Mouse (Mus musculus) myocyte (in vitro differentiated cells): Measurements from ENCODE around the gene Gfy. TPM values are rescaled to one million over a fixed set of nuclear protein-coding genes. Genes with fewer than 3 reads are reported as not detected.

ENCODE experiments used
- H3K27me3 ChIP-seq: one replicate; pipeline ENCODE4 v1.6.1; 2011; ENCODE audit not compliant: control insufficient read depth, insufficient read depth, insufficient read length
- H3K36me3 ChIP-seq: one replicate; pipeline ENCODE4 v1.6.1; 2011; ENCODE audit not compliant: control insufficient read depth, insufficient read depth
- H3K4me2 ChIP-seq: one replicate; pipeline ENCODE4 v1.6.1; 2011; ENCODE audit warnings: low read depth, control low read depth
- H3K4me3 ChIP-seq: one replicate; pipeline ENCODE4 v1.5.1; 2011; ENCODE audit warnings: mild to moderate bottlenecking, control low read depth, moderate library complexity
- H3K79me2 ChIP-seq: one replicate; pipeline ENCODE4 v1.6.1; 2011; ENCODE audit not compliant: control insufficient read depth, insufficient read depth
- H3ac ChIP-seq: one replicate; pipeline ENCODE4 v1.6.1; 2011; ENCODE audit not compliant: control insufficient read depth, insufficient read length
- E2F4 ChIP-seq: IDR thresholded peaks from one replicate; pipeline ENCODE4 v1.6.1; 2011; ENCODE audit warnings: mild to moderate bottlenecking, control low read depth, moderate library complexity; ENCODE audit not compliant: insufficient read depth
- MAX ChIP-seq: IDR thresholded peaks from one replicate; pipeline ENCODE4 v1.6.1; 2011; ENCODE audit warnings: low read depth, mild to moderate bottlenecking, control low read depth
- MYOG ChIP-seq, 3 experiments: IDR thresholded peaks; one replicate each; pipeline ENCODE4 v1.6.1; 2011; ENCODE audit warnings: control low read depth in 2 of 3, low read depth in 2 of 3, mild to moderate bottlenecking in 2 of 3; ENCODE audit not compliant: insufficient read length in 2 of 3, control insufficient read depth in 1 of 3, insufficient read depth in 1 of 3
- POLR2AphosphoS2 ChIP-seq: IDR thresholded peaks from one replicate; pipeline ENCODE4 v1.6.1; 2011; ENCODE audit warnings: low read depth, control low read depth; ENCODE audit not compliant: insufficient read length
- TCF12 ChIP-seq: IDR thresholded peaks from one replicate; pipeline ENCODE4 v1.6.1; 2011; ENCODE audit warnings: mild to moderate bottlenecking, control low read depth; ENCODE audit not compliant: poor library complexity, insufficient read depth, severe bottlenecking
- USF1 ChIP-seq: IDR thresholded peaks from one replicate; pipeline ENCODE4 v1.6.1; 2011; ENCODE audit warnings: low read depth, mild to moderate bottlenecking, control low read depth, moderate library complexity
- polyA plus RNA-seq: library from polyadenylated mRNA; unstranded; fragments of >200 nt; fragmentation: generic; extraction: Trizol; gene quantifications from one replicate; pipeline ENCODE4 v1.2.1, GENCODE M21; 2012; ENCODE audit warnings: missing spikeins

The Gfy gene
- polyA plus RNA-seq, 1 experiment, result 0.04 TPM

DNA sequence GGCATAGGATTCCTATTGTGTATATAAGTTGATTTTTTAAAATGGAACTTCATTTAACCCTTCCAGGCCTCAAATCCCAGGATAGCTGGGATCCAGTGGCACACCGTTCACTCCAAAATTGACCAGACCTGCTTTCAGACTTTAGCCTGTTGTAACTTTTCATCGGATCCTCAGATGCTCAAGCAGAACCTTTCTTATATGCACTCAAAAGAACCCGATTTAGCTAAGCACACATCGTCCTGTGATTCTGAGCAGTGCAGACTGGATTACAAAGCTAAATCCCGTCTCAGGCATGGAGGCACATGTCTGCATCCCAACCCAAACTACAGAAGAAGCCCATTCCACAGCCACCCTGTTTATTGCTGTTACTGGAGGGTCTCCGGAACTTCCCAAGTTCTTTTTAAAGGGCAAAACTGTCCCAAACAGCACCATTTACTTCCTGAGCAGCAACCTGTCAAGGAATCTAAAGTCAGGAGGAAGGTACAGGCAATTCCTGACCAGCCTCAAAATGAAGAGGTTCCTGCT lies 51.6 kb downstream of the Gfy start:
- Histone ChIP-seq H3ac (peak overlapping the region; percentile 63), H3K4me3 (peak overlapping the region; percentile 81), H3K27me3 (no peaks in the 10 kb centered on the region), H3K4me2 (peak overlapping the region; percentile 99), H3K79me2 (peaks cover 41% of the 10 kb centered on the region), H3K36me3 (peaks cover 27% of the 10 kb centered on the region)
- TF ChIP-seq POLR2AphosphoS2 (peak; percentile 47), MAX (no peak), E2F4 (no peak)

DNA sequence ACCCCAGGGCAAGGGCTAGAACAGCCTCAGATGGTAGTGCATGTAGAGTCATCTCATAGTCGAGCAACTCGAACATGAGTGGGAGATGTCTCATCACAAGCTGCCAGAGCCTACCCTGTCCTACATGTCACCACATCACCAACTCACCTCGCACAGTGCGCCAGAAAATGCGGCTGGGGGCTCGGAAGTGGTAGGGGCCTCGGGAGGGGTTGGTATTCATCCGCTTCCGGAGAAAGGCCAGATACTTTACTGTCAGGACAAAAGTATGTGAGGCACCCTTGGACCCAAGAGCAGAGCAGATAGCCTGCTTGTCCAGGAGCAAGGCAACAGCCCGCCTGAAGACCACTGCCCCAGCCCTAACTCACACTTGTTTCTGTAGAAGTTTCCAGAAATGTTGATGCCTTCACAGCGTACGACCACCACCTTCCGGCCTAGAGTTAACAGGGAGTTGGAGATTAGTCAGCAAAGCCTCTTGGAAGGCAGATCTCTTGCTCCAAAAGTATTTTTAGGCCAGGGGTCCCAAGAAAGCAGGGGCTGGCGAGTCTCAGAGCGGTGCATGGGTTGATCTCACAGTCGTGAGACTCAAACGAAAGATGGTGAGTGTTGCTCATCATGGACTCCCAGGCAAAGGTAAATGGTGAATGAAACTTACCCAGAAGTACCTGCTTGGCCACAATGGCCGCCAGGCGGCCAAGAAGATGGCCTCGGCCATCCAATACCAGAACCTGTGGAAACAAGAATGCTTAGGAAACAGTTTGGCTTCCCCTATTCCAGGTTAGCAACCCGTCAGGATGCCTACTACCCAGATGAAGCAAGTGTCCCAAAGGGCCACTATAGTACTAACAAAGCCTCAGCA lies 52.3 kb downstream of the Gfy start:
- peaks cover 34% of the 10 kb centered on the region for H3K36me3 ChIP-seq
- peak overlapping the region; percentile 81 for H3K4me3 ChIP-seq
- H3K79me2 ChIP-seq, result peaks cover 44% of the 10 kb centered on the region
- H3ac ChIP-seq, result peak overlapping the region; percentile 63
- TF ChIP-seq USF1 (no peak), POLR2AphosphoS2 (peak; percentile 4), MYOG (IDR thresholded peaks at IDR 0.05; ENCODE audit: control insufficient read depth in 1 of 3, insufficient read depth in 1 of 3, insufficient read length in 2 of 3, low read depth in 2 of 3) (no peak), TCF12 (no peak)
- peak overlapping the region; percentile 99 for H3K4me2 ChIP-seq
- H3K27me3 ChIP-seq, result no peaks in the 10 kb centered on the region

Other genes with a start within 250 kb of the Gfy start
- gene Tsks, start 236.4 kb downstream of the Gfy start, polyA plus RNA-seq, result not detected
- gene Cpt1c, start 204.7 kb downstream of the Gfy start, polyA plus RNA-seq, result 2.7 TPM
- gene Prmt1, start 193.0 kb downstream of the Gfy start, polyA plus RNA-seq, result 729 TPM
- 45.1 TPM for gene Irf3, start 181.9 kb downstream of the Gfy start, polyA plus RNA-seq
- 13.3 TPM for gene Bcl2l12, start 180.9 kb downstream of the Gfy start, polyA plus RNA-seq
- gene Scaf1, start 163.2 kb downstream of the Gfy start, polyA plus RNA-seq, result 56.7 TPM
- 127 TPM for gene Rras, start 161.6 kb downstream of the Gfy start, polyA plus RNA-seq
- 10.2 TPM for gene Prr12, start 126.7 kb downstream of the Gfy start, polyA plus RNA-seq
- 66.1 TPM for gene Nosip, start 117.1 kb downstream of the Gfy start, polyA plus RNA-seq
- gene Prrg2, start 116.9 kb downstream of the Gfy start, polyA plus RNA-seq, result 12.9 TPM
- 123 TPM for gene Rcn3, start 87.3 kb downstream of the Gfy start, polyA plus RNA-seq
- gene Fcgrt, start 75.7 kb downstream of the Gfy start, polyA plus RNA-seq, result 67.2 TPM
- 2,217 TPM for gene Rps11, start 55.1 kb downstream of the Gfy start, polyA plus RNA-seq
- 6,110 TPM for gene Rpl13a, start 50.8 kb downstream of the Gfy start, polyA plus RNA-seq
- 3.6 TPM for gene Gm45713, start 43.3 kb downstream of the Gfy start, polyA plus RNA-seq
- gene Flt3l, start 43.1 kb downstream of the Gfy start, polyA plus RNA-seq, result 7.2 TPM
- 81.9 TPM for gene Pih1d1, start 25.3 kb downstream of the Gfy start, polyA plus RNA-seq
- gene Aldh16a1, start 25.0 kb downstream of the Gfy start, polyA plus RNA-seq, result 29.0 TPM
- 3.6 TPM for gene Slc17a7, start 15.6 kb downstream of the Gfy start, polyA plus RNA-seq
- gene Pth2, start 1.4 kb upstream of the Gfy start, polyA plus RNA-seq, result not detected
- 2.2 TPM for gene Ccdc155, start 25.3 kb upstream of the Gfy start, polyA plus RNA-seq
- 0.08 TPM for gene Dkkl1, start 32.6 kb upstream of the Gfy start, polyA plus RNA-seq
- 93.3 TPM for gene Tead2, start 36.2 kb upstream of the Gfy start, polyA plus RNA-seq
- gene Cd37, start 59.5 kb upstream of the Gfy start, polyA plus RNA-seq, result 0.18 TPM
- not detected for gene Slc6a16, start 61.5 kb upstream of the Gfy start, polyA plus RNA-seq
- not detected for gene Slc6a21, start 97.9 kb upstream of the Gfy start, polyA plus RNA-seq
- gene Trpm4, start 154.2 kb upstream of the Gfy start, polyA plus RNA-seq, result 27.3 TPM
- gene Hrc, start 155.7 kb upstream of the Gfy start, polyA plus RNA-seq, result 173 TPM
- gene Ppfia3, start 187.4 kb upstream of the Gfy start, polyA plus RNA-seq, result 6.6 TPM
- gene Lin7b, start 191.0 kb upstream of the Gfy start, polyA plus RNA-seq, result 2.4 TPM
- 189 TPM for gene Snrnp70, start 216.2 kb upstream of the Gfy start, polyA plus RNA-seq
- gene Kcna7, start 226.1 kb upstream of the Gfy start, polyA plus RNA-seq, result 0.65 TPM
- 1.9 TPM for gene Ntf5, start 234.1 kb upstream of the Gfy start, polyA plus RNA-seq
- 0.07 TPM for gene Lhb, start 241.3 kb upstream of the Gfy start, polyA plus RNA-seq